1 mouse cellular context compared by ENCODE assay signal in the genomic region with DNA sequence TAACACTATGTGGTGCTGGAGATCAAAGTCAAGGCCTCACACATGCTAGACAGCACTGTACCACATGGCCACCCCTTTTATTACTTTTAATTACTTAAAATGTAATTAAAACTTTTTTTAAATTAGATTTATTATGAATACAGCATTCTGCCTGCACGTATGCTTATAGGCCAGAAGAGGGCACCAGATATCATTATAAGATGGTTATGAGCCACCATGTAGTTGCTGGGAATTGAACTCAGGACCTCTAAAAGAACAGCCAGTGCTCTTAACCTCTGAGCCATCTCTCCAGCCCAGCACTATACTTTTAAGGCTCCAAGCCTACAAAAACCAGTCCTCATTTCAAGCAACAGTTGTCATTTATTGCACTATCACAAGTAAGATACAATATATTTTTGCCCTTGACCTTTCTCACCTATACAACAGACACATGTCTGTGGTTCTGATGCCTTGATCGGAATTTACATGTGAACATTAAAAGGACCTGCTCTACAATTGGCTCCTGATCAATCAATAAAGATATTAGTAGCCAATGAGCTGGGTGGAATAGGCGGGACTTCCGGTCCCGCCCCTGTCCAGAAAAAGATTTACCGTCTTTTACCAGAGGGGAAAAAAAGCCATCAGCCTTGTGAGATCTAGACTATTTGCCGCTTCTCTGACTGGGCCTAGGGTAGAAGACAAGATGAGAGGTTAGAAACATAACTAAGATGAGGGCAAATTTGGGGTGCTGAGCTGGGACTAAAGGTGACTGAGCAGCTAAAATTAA.
A peak's percentile ranks its signal among the peaks of the same experiment; 100 is the strongest.
TF ChIP-seq lines count a peak whose summit lies in the region.

No protein-coding gene starts in this region.

TF ChIP-seq in MEL, 35 proteins besides CTCF, POLR2A, EP300 and RAD21 (continued from another document):
- TF ChIP-seq ZMIZ1 (IDR thresholded peaks at IDR 0.05; ENCODE audit: low read depth, low read length) (no peak), RCOR1 (IDR thresholded peaks at IDR 0.05; ENCODE audit: low read depth, low read length) (no peak), ELF1 (IDR thresholded peaks at IDR 0.05; ENCODE audit: low read depth, low read length) (no peak), SMC3 (IDR thresholded peaks at IDR 0.05; ENCODE audit: low read depth, low read length) (peak; percentile 71), UBTF (IDR thresholded peaks at IDR 0.05; ENCODE audit: borderline replicate concordance, insufficient read depth, low read depth, low read length) (no peak), ZNF384 (IDR thresholded peaks at IDR 0.05; ENCODE audit: low read depth, low read length) (0 out of 2 replicates have a peak, but pooled peaks have one; percentile 4), ZC3H11A (IDR thresholded peaks at IDR 0.05; ENCODE audit: low read depth, low read length) (peak; percentile 84), TAL1 (IDR thresholded peaks at IDR 0.05; ENCODE audit: low read length) (no peak)
